8 mouse cellular contexts compared by ENCODE assay signal in genomic region chr10:81626994-81627835, GRCm38 (mm10). TPM values are rescaled to one million over a fixed set of nuclear protein-coding genes. Genes with fewer than 3 reads are reported as not detected.
DNase-seq lines count a peak whose midpoint lies in the region; ATAC-seq lines count a peak whose summit lies in the region.

Gene Sirt6 (minus strand): TSS chr10:81627797.

- H3K9ac ChIP-seq in hindbrain, embryonic 15.5 days = peak within 1 kb of the TSS; percentile 79

- no peaks in the 10 kb centered on the region for H3K9me3 ChIP-seq in hindbrain, embryonic 15.5 days

- H3K27ac ChIP-seq in hindbrain, embryonic 15.5 days (replicated peaks) = peak within 1 kb of the TSS; percentile 91

- H3K4me1 ChIP-seq in hindbrain, embryonic 15.5 days (replicated peaks) = peaks cover 21% of the 10 kb centered on the region

- peaks cover 2% of the 10 kb centered on the region; the same call in 1 of the 2 replicates for H3K27me3 ChIP-seq in hindbrain, embryonic 15.5 days

- peaks cover 13% of the 10 kb centered on the region; the same call in 1 of the 2 replicates for H3K36me3 ChIP-seq in hindbrain, embryonic 15.5 days

- DNase-seq in R1 (ENCODE audit: low read depth, low spot score) = peak; percentile 99
- DNase-seq in cerebellum, postnatal 25 days = peak; percentile 92 to 95
- DNase-seq in frontal cortex, postnatal 36 days (ENCODE audit: low spot score in 2 of 2) = peak; percentile 92 to 95
- DNase-seq in left cerebral cortex, adult 11 months (ENCODE audit: low spot score) = peak; percentile 91
- peak; percentile 93 to 95 for DNase-seq in lung, postnatal 4 days
- peak; percentile 91 for DNase-seq in retina, postnatal 7 days (ENCODE audit: low read depth, low spot score)
- peak; percentile 81 for DNase-seq in urinary bladder, adult 2 months (ENCODE audit: low spot score)

- H3K4me3 ChIP-seq in hindbrain, embryonic 15.5 days = peak within 1 kb of the TSS; percentile 80

- WGBS in hindbrain, embryonic 15.5 days = 5% methylated on average over 40 of the region's 40 CpGs

- H3K4me2 ChIP-seq in hindbrain, embryonic 15.5 days = peak within 1 kb of the TSS; percentile 83

- peak; percentile 88 for ATAC-seq in hindbrain, embryonic 15.5 days (ENCODE audit: low FRiP score, low read depth)

RNA-seq across cellular contexts. Expression of gene Sirt6, which starts in this region (rescaled TPM):
- 49.0 and 49.1 TPM in 2 replicates for polyA plus RNA-seq in hindbrain, embryonic 15.5 days (2015; fragmentation: Nextera tagmentation; extraction: Ambion mirVana)
- polyA plus RNA-seq in urinary bladder, adult 2 months (2012; rRNA removed) = 21.3 and 21.5 TPM in 2 replicates

Comparison
In these comparisons a context has a peak if more than half of its experiments do, and no peak if none do; other contexts are left out.
1. Peak in every context shown above with its lines: DNase-seq, ATAC-seq, H3K4me3 ChIP-seq and H3K27ac ChIP-seq.